Mouse (Mus musculus) lung, postnatal 14 days (tissue): ENCODE results near the gene Faap20.
A peak's percentile ranks its signal among the peaks of the same experiment; 100 is the strongest.
"Not testable (repeated sequence)": the region's sequence is repeated elsewhere in the genome, so short reads cannot be mapped to it uniquely, and the experiment has no call there.

ENCODE experiments used
- DNase-seq: peaks from one replicate; pipeline ENCODE4 v3.0.0; 2021

Faap20 gene

GRCm38 (mm10) chr4:155221599-155222551, 27.7 kb upstream of the Faap20 start:
- peak; percentile 79 for DNase-seq

GRCm38 (mm10) chr4:155222552-155222840, 27.1 kb upstream of the Faap20 start, which contains the start of gene Ski:
Ski (minus strand) TSS chr4:155222592.
- no peak for DNase-seq

GRCm38 (mm10) chr4:155222841-155223593, 26.6 kb upstream of the Faap20 start:
- peak; percentile 100 for DNase-seq

- no peak for DNase-seq
These were observed 25.7 kb upstream of the Faap20 start for GRCm38 (mm10) chr4:155223594-155224528.

- no peak for DNase-seq
These were observed 23.7 kb upstream of the Faap20 start for GRCm38 (mm10) chr4:155225918-155226317.

GRCm38 (mm10) chr4:155227986-155228385, 21.6 kb upstream of the Faap20 start:
- no peak for DNase-seq

GRCm38 (mm10) chr4:155228461-155228860, 21.1 kb upstream of the Faap20 start:
- no peak for DNase-seq

- DNase-seq, result peak; percentile 81
These were observed 15.7 kb upstream of the Faap20 start for GRCm38 (mm10) chr4:155233878-155234277.

GRCm38 (mm10) chr4:155234371-155235310, 15.0 kb upstream of the Faap20 start:
- peak; percentile 55 for DNase-seq

GRCm38 (mm10) chr4:155235311-155236119, 14.1 kb upstream of the Faap20 start:
- peak; percentile 94 for DNase-seq

GRCm38 (mm10) chr4:155236737-155237385, 12.7 kb upstream of the Faap20 start:
- peak; percentile 57 for DNase-seq

- peak; percentile 60 for DNase-seq
These were observed 11.3 kb upstream of the Faap20 start for GRCm38 (mm10) chr4:155238276-155238675.

GRCm38 (mm10) chr4:155239494-155239893, 10.1 kb upstream of the Faap20 start:
- no peak for DNase-seq

GRCm38 (mm10) chr4:155241789-155242188, 7.8 kb upstream of the Faap20 start:
- DNase-seq, result no peak

GRCm38 (mm10) chr4:155242292-155242691, 7.3 kb upstream of the Faap20 start:
- no peak for DNase-seq

GRCm38 (mm10) chr4:155243233-155243632, 6.4 kb upstream of the Faap20 start:
- DNase-seq, result no peak

- no peak for DNase-seq
These were observed 3.7 kb upstream of the Faap20 start for GRCm38 (mm10) chr4:155245770-155246492.

- no peak for DNase-seq
These were observed 2.9 kb upstream of the Faap20 start for GRCm38 (mm10) chr4:155246691-155247105.

- not testable (repeated sequence) for DNase-seq
These were observed 1.5 kb upstream of the Faap20 start for GRCm38 (mm10) chr4:155248054-155248453.
